Mouse (Mus musculus): ENCODE measurements at regions not wholly inside any gene's neighbourhood (a gene's known extent, or its start where the extent isn't known, plus 50 kb on each side); places are given as distances from the start of the nearest gene placed in this dataset.

DNA sequence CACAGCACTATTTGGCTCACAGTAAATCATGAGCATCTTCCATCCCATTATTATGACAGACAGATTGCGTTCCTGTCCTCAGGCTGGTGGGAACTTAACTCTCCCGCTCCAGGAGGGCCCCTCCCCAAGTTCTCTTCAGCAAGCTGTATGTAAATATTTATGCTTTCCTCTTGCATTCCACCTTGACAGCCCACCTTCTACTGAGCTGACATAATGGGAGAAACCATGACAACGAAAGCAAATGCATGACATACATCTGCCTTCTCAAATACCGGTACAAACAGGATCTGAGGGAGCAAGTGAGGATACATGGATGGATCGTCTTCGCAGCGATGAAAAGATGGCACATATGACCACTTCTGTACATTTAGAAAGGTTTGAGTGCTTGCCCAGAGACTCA lies 125.4 kb upstream of the Nr4a3 start:
- Histone ChIP-seq H3K4me2 (ENCODE audit: low read length) (no peak overlapping the region), H3K9me3 (replicated peaks; ENCODE audit: low read length) (no peaks in the 10 kb centered on the region), H3K27me3 (ENCODE audit: insufficient read depth, low read length) (no peaks in the 10 kb centered on the region), H3K9ac (ENCODE audit: low read depth, low read length) (no peak overlapping the region), H3K27ac (no peak overlapping the region), H3K4me1 (replicated peaks; ENCODE audit: insufficient read depth, low read length) (no peaks in the 10 kb centered on the region), H3K4me3 (replicated peaks; ENCODE audit: low read depth, low read length) (no peak overlapping the region), H3K36me3 (ENCODE audit: insufficient read depth, low read length) (no peaks in the 10 kb centered on the region)
- WGBS: 68% methylated on average over 7 of the region's 7 CpGs
- TF ChIP-seq CTCF (IDR thresholded peaks at IDR 0.05; ENCODE audit: low read depth): no peak
- no peak for DNase-seq (ENCODE audit: low spot score)
- no peak for ATAC-seq (replicated peaks; ENCODE audit: low FRiP score, low read depth)

DNA sequence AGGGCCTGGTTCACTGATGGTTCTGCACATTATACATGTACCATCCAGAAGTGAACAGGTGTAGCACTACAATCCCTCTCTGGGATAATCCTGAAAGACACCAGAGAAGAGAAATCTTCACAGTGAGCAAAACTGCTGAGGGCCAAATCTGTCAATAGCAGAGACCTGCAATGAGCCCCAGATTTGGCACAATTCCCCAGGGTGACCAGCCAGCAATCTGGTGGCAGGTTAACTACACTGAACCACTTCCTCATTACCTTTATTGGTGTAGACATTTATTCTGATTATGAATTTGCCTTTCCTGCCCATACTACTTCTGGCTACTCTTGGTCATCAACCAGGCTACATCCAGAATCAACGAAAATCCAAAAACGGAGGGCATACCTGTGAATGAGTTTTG lies 113.5 kb upstream of the Nr4a3 start:
- Histone ChIP-seq H3K36me3 (ENCODE audit: insufficient read depth, low read length) (no peaks in the 10 kb centered on the region), H3K4me3 (replicated peaks; ENCODE audit: low read depth, low read length) (no peak overlapping the region), H3K27ac (no peak overlapping the region), H3K4me1 (replicated peaks; ENCODE audit: insufficient read depth, low read length) (no peaks in the 10 kb centered on the region), H3K9me3 (replicated peaks; ENCODE audit: low read length) (no peaks in the 10 kb centered on the region), H3K27me3 (ENCODE audit: insufficient read depth, low read length) (no peaks in the 10 kb centered on the region), H3K4me2 (ENCODE audit: low read length) (no peak overlapping the region), H3K9ac (ENCODE audit: low read depth, low read length) (no peak overlapping the region)
- no peak for ATAC-seq (replicated peaks; ENCODE audit: low FRiP score, low read depth)
- WGBS: 95% methylated on average over 2 of the region's 2 CpGs
- no peak for TF ChIP-seq CTCF (IDR thresholded peaks at IDR 0.05; ENCODE audit: low read depth)
- no peak for DNase-seq (ENCODE audit: low spot score)

GRCm38 (mm10) chr4:47933526-47933925 lies 111.4 kb upstream of the Nr4a3 start:
- no peak for DNase-seq (ENCODE audit: low spot score)
- Histone ChIP-seq H3K27ac (no peak overlapping the region), H3K4me3 (replicated peaks; ENCODE audit: low read depth, low read length) (no peak overlapping the region), H3K36me3 (ENCODE audit: insufficient read depth, low read length) (no peaks in the 10 kb centered on the region), H3K9ac (ENCODE audit: low read depth, low read length) (no peak overlapping the region), H3K27me3 (ENCODE audit: insufficient read depth, low read length) (no peaks in the 10 kb centered on the region), H3K4me2 (ENCODE audit: low read length) (no peak overlapping the region), H3K4me1 (replicated peaks; ENCODE audit: insufficient read depth, low read length) (no peaks in the 10 kb centered on the region), H3K9me3 (replicated peaks; ENCODE audit: low read length) (no peaks in the 10 kb centered on the region)
- WGBS: 86% methylated on average over 1 of the region's 1 CpGs
- no peak for ATAC-seq (replicated peaks; ENCODE audit: low FRiP score, low read depth)
- TF ChIP-seq CTCF (IDR thresholded peaks at IDR 0.05; ENCODE audit: low read depth): no peak

- Histone ChIP-seq H3K9ac (ENCODE audit: low read depth, low read length) (no peak overlapping the region), H3K27me3 (ENCODE audit: insufficient read depth, low read length) (no peaks in the 10 kb centered on the region), H3K27ac (no peak overlapping the region), H3K9me3 (replicated peaks; ENCODE audit: low read length) (no peaks in the 10 kb centered on the region), H3K4me1 (replicated peaks; ENCODE audit: insufficient read depth, low read length) (no peaks in the 10 kb centered on the region), H3K36me3 (ENCODE audit: insufficient read depth, low read length) (no peaks in the 10 kb centered on the region), H3K4me3 (replicated peaks; ENCODE audit: low read depth, low read length) (no peak overlapping the region), H3K4me2 (ENCODE audit: low read length) (no peak overlapping the region)
- WGBS: 88% methylated on average over 3 of the region's 3 CpGs
- TF ChIP-seq CTCF (IDR thresholded peaks at IDR 0.05; ENCODE audit: low read depth): no peak
- DNase-seq (ENCODE audit: low spot score): no peak
- ATAC-seq (replicated peaks; ENCODE audit: low FRiP score, low read depth): no peak
Observed at GRCm38 (mm10) chr4:47935547-47935946, 109.4 kb upstream of the Nr4a3 start.

DNA sequence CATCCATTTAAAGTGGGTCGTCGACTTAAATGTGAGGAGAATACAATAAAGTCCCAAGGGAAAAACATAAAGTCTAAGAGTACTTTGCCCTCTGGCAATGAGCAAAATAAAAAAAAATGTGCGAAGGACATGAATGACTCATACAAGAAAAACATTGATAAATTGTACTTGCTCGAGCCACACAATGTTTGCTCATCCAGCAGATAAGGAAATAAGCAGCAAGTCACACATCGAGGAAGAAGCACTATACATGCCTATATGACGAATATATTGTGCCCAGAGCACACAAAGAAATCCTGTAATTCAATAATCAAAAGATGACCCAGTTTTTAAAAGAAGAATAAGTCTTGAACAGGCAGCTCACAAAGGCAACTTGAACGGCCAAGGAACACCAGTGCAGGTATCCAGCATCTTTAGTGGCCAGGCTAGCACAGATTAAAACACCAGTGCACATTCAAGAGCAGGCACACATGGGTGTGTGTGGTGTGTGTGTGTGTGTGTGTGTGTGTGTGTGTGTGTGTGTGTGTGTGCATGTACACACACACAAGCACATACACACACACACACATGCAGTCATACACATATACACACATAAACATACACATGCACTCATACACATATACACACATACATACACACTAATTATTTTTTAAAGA lies 108.4 kb upstream of the Nr4a3 start:
- Histone ChIP-seq H3K27ac (no peak overlapping the region), H3K4me3 (replicated peaks; ENCODE audit: low read depth, low read length) (no peak overlapping the region), H3K9me3 (replicated peaks; ENCODE audit: low read length) (no peaks in the 10 kb centered on the region), H3K4me1 (replicated peaks; ENCODE audit: insufficient read depth, low read length) (no peaks in the 10 kb centered on the region), H3K4me2 (ENCODE audit: low read length) (no peak overlapping the region), H3K27me3 (ENCODE audit: insufficient read depth, low read length) (no peaks in the 10 kb centered on the region), H3K36me3 (ENCODE audit: insufficient read depth, low read length) (no peaks in the 10 kb centered on the region), H3K9ac (ENCODE audit: low read depth, low read length) (no peak overlapping the region)
- ATAC-seq (replicated peaks; ENCODE audit: low FRiP score, low read depth) (no peak), DNase-seq (ENCODE audit: low spot score) (no peak)
- TF ChIP-seq CTCF (IDR thresholded peaks at IDR 0.05; ENCODE audit: low read depth): no peak
- 76% methylated on average over 7 of the region's 7 CpGs for WGBS

DNA sequence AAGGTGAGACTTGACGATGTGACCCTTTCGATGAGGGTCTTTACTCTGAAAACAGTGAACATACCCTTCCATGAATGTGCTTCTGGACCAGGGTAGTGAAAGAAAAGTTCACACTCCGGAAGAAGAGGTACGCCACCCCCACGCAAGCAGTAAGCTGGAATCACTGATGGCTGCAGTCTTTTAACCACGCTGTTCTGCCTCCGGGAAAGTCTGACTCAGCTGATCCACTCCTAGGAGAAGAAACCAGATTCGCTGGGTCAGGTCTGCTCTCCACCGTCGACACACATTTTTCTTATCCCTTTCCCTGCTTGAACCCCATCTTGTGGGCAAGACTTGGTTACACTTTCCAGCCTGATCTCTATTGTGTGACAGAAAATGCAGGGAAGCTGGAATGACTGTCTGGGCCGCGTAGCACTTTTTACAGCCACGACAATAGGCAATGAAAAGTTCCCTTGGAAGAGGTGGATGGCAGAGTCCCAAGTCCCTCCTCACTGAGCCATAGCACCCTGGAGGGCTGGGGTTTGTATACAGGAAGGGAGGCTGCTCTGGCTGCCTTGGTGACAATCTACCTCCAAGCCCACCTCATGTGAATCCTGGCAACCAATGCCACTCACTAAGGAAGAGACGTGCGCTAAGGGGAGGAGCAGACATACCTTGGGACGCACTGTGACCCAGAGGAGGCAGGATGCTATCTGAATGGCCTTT lies 96.9 kb upstream of the Nr4a3 start:
- WGBS: 28% methylated on average over 16 of the region's 16 CpGs
- no peaks in the 10 kb centered on the region for H3K9me3 ChIP-seq (replicated peaks; ENCODE audit: low read length)
- DNase-seq (ENCODE audit: low spot score): peak; percentile 27
- H3K4me1 ChIP-seq (replicated peaks; ENCODE audit: insufficient read depth, low read length): no peaks in the 10 kb centered on the region; the same call in 1 of the 2 replicates
- H3K27me3 ChIP-seq (ENCODE audit: insufficient read depth, low read length): no peaks in the 10 kb centered on the region
- no peak overlapping the region for H3K27ac ChIP-seq
- ATAC-seq (replicated peaks; ENCODE audit: low FRiP score, low read depth): no peak
- H3K4me3 ChIP-seq (replicated peaks; ENCODE audit: low read depth, low read length): no peak overlapping the region
- no peak for TF ChIP-seq CTCF (IDR thresholded peaks at IDR 0.05; ENCODE audit: low read depth)
- H3K9ac ChIP-seq (ENCODE audit: low read depth, low read length): no peak overlapping the region
- no peaks in the 10 kb centered on the region for H3K36me3 ChIP-seq (ENCODE audit: insufficient read depth, low read length)
- peak overlapping the region; percentile 28 for H3K4me2 ChIP-seq (ENCODE audit: low read length)

Data from kidney, postnatal 0 days (tissue).